Mouse (Mus musculus): Measurements from ENCODE around the gene Pmpca.

The Pmpca gene

GRCm38 (mm10) chr2:26423086-26423485 lies 33.9 kb downstream of the Pmpca start:
- DNase-seq (ENCODE audit: extremely low read depth, insufficient read length, low spot score): no peak

- DNase-seq (ENCODE audit: extremely low read depth, insufficient read length, low spot score): no peak
Observed at GRCm38 (mm10) chr2:26424541-26424940, 35.4 kb downstream of the Pmpca start.

DNA sequence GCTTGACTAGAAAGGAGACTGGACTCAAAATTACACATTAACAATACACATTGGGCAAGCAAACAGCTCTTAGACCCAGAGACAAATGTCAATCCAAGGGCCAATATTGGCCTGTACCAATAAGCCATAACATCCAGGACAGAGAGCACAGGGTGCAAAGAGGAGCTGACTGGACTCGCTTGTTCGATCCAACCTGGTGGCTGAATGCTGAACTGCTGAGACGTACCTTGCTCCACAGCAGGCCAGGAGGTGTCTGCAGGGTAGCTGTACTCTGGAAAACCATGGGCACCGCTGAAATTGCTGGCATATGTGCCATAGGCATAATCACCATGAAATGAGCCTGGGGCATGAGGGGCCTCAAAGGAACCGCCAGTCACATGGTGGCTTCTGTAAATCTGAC lies 40.7 kb downstream of the Pmpca start:
- no peak for DNase-seq (ENCODE audit: extremely low read depth, insufficient read length, low spot score)

GRCm38 (mm10) chr2:26434791-26435572 lies 45.8 kb downstream of the Pmpca start:
- DNase-seq (ENCODE audit: extremely low read depth, insufficient read length, low spot score): no peak

- DNase-seq (ENCODE audit: extremely low read depth, insufficient read length, low spot score): no peak
Observed at GRCm38 (mm10) chr2:26437221-26437620, 48.1 kb downstream of the Pmpca start.

DNA sequence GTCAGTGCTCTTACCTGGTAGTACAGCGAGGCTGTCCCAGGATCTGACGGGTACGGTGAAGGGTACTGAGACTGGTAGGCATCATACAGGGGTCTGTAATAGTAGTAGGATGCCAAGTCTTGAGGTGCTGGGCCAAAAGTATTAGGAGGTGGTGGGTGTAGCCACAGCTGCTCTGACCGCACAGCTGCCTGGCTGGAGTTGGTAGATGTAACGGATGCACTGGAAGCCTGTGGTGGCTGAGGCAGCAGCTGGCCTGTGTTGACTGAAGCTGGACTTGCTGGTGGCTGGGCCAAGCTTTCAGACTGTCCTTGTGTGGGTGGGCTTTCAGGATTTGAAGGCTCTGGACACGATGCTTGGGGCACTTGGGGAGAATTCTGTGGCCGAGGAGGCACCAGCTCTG lies 49.2 kb downstream of the Pmpca start:
- no peak for DNase-seq (ENCODE audit: extremely low read depth, insufficient read length, low spot score)

DNA sequence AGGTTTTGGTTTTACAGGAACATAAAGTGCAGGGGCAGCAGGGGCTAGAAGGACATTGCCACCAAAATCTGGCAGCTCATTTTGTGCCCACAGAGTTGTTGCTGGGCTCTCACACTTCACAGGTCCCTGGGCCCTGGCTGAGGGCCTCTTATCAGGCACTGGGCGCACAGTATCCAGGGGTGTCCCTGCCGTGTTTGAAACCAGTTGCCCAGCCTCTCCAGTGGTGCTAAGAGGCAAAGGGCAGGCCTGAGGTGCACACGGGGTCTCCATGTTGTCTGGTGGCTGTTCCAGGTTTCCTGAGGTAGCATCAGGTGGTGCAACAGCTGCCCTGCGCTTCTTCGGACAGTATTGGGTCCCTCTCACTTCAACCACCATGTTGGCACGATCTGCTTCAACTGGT lies 50.5 kb downstream of the Pmpca start:
- no peak for DNase-seq (ENCODE audit: extremely low read depth, insufficient read length, low spot score)

GRCm38 (mm10) chr2:26441261-26441660 lies 52.1 kb downstream of the Pmpca start:
- no peak for DNase-seq (ENCODE audit: extremely low read depth, insufficient read length, low spot score)

DNA sequence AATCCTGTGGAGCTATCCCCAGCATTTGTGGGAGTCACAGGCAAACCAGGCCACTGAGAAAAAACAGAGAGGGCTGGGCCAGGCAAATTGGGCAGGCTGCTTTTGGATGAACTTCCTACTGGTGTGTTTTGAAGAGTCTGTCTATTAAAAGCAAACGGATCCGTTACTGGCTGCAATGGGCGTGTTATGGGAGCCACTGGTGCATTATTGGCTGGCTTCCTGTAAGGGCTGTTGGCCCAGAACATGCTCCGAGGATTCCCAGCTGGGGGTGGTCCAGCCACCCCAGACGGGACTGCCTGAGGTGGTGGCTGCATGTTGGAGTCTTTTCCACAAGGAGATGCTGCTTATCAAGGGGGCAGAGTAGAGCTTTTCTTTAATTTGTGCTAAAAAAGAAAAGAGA lies 52.5 kb downstream of the Pmpca start:
- no peak for DNase-seq (ENCODE audit: extremely low read depth, insufficient read length, low spot score)

DNA sequence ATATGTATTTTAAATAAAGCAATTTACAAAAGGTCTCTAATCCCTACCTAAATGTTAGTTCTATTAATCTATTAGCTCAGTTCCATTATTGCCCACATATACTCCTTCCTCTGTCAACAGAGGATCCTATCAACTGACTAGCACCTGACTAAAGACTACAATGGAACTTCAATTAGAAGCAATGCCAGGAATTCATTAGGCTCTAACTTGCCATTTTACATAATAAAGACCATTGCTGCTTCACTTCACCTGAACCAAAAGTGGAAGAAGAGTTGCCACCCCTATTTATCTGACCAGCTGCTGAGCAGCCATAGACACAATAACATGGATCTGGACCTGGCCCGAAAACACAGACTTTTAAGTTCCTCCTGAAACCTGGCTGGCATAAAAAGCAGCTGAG lies 53.7 kb downstream of the Pmpca start:
- no peak for DNase-seq (ENCODE audit: extremely low read depth, insufficient read length, low spot score)

DNA sequence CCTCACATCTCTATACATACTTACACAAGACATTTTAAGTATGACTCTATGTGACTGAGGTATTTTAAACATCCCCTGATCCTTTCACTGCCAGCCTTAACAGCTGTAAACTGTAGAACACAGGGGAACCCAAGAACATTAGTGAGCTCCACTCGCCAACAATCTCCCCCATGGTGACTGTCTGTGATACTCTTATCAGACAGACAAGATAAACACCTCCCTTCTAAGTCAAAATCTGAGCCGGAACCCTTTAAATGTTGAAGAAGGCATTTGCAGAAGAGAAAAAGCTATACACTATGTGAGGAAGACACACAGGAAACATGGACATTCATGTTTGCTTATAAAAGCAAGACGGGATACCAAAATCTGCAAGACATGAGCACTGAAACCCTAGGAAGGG lies 54.7 kb downstream of the Pmpca start:
- no peak for DNase-seq (ENCODE audit: extremely low read depth, insufficient read length, low spot score)

DNA sequence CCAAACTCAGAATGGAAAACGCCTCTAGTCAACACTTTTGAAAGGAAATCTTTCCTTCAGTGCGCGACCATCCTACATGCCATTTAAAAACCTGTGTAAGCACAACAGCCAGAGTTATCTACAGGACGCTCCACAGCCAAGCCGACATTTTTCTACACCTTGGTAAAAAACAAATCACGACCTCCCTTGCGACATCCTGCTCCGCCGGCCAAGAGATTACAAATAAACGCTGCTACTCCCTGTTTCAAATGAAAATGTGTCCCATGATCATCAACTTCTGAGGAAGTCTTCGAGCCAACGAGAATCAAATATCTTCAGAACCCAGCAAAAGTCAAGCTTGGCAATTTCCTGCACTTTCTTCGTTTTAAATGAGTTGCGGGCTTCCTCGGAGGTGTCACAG lies 55.2 kb downstream of the Pmpca start:
- DNase-seq (ENCODE audit: extremely low read depth, insufficient read length, low spot score): no peak

DNA sequence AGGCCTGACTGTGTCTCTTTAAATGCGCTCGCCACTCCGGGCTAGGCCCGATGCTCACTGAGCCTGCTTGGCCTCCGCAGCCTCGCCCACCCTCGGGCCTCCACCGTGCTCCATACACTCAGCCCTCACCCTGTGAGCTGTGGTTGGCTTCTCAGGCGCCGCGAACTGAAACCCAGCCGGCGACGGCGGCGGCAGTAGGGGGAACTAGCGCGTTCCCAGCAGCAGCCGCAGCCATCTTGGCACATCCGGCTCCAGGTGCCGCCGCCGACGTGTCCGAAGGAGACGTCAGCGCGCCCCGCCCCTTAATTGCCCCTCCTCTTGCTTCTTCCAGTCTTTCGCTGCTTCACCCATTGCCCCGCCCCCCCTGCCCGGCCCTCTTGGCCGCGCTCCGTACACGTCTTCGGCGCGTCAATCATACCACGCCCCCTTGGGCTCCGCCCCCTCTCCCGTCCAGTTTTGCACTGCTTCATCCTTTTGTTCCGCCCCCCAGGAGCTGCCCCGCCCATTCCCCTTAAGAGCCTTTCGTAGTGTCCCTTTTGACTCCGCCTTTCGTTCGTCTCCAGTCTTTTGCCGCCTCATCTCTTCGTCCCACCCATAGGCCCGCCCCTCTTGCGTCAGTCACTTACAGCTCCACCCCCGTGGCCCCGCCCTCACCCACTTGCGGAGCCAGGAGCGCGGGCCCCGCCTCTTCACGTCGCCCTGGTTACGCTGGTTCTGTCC lies 56.0 kb downstream of the Pmpca start, which contains the start of gene Sec16a:
TSS of gene Sec16a (minus strand) at position 271 of the 720 bp plus-strand sequence.
- DNase-seq (ENCODE audit: extremely low read depth, insufficient read length, low spot score): peak; percentile 100

DNA sequence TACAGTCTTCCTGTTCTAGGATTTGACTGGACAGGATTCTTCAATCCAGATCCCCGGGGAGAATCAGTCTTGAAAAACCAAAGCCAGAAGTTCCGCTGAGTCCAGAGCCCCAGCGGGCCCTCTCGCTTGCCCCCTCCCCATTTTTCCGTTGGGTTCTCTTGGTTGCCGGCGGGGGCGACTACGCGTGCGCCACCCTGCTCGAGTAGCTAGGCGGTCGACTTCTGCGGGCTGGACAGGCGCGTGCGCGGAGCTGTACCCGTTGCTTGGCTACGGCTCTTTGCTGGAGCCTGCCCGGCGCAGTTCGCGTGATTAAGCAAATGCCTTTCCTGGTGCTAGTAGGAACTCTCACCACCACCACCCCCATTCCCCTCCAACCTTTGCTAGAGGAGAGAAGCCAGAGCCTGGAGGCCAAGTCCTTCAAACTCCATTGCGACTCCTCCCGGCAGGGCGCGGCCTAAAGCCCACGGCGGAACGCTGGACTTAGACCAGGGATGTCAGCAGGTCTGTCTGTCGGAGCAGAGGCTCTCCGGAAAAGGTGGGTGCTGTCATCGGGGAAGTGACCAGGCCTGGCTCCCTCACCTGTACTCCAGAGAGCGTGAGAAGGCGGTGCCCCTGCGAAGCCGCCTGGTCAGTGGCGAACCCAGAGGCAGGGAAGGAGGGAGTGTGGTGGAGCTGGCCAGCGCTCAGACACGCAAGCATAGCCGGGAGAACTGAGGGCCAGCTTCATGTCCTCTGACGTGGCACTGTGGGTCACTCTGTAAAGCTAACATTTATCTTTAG lies 56.7 kb downstream of the Pmpca start:
- no peak for DNase-seq (ENCODE audit: extremely low read depth, insufficient read length, low spot score)

- no peak for DNase-seq (ENCODE audit: extremely low read depth, insufficient read length, low spot score)
Observed at GRCm38 (mm10) chr2:26446671-26447070, 57.5 kb downstream of the Pmpca start.
